Mouse (Mus musculus): ENCODE measurements around the gene Slc28a3. TPM values are rescaled to one million over a fixed set of nuclear protein-coding genes. Genes with fewer than 3 reads are reported as not detected.

Gene Slc28a3
- polyA plus RNA-seq, 1 experiment from 2014 or later: not detected

- Histone ChIP-seq H3K9ac (no peak overlapping the region), H3K27ac (no peak overlapping the region), H3K4me1 (no peaks in the 10 kb centered on the region), H3K27me3 (replicated peaks) (peaks cover 36% of the 10 kb centered on the region), H3K4me2 (no peak overlapping the region), H3K9me3 (replicated peaks) (no peaks in the 10 kb centered on the region), H3K36me3 (no peaks in the 10 kb centered on the region), H3K4me3 (no peak overlapping the region)
- no peak for ATAC-seq
- 36% methylated on average over 7 of the region's 7 CpGs for WGBS (ENCODE audit: insufficient replicate concordance)
Observed at GRCm38 (mm10) chr13:58610059-58610458, 618 bp downstream of the Slc28a3 start.

GRCm38 (mm10) chr13:58601201-58601855, 9.3 kb downstream of the Slc28a3 start:
- Histone ChIP-seq H3K4me1 (peaks cover 7% of the 10 kb centered on the region; the same call in 1 of the 2 replicates), H3K4me3 (no peak overlapping the region), H3K27ac (no peak overlapping the region), H3K4me2 (no peak overlapping the region), H3K9ac (no peak overlapping the region), H3K36me3 (no peaks in the 10 kb centered on the region), H3K9me3 (replicated peaks) (no peaks in the 10 kb centered on the region), H3K27me3 (replicated peaks) (no peaks in the 10 kb centered on the region)
- ATAC-seq: no peak
- WGBS (ENCODE audit: insufficient replicate concordance): 36% methylated on average over 10 of the region's 10 CpGs

GRCm38 (mm10) chr13:58598578-58598977, 12.1 kb downstream of the Slc28a3 start:
- WGBS (ENCODE audit: insufficient replicate concordance): 33% methylated on average over 4 of the region's 4 CpGs
- H3K9ac ChIP-seq: no peak overlapping the region
- H3K4me1 ChIP-seq: peaks cover 7% of the 10 kb centered on the region; the same call in 1 of the 2 replicates
- ATAC-seq: no peak
- H3K4me2 ChIP-seq: no peak overlapping the region
- no peaks in the 10 kb centered on the region for H3K27me3 ChIP-seq (replicated peaks)
- H3K9me3 ChIP-seq (replicated peaks): no peaks in the 10 kb centered on the region
- no peak overlapping the region for H3K27ac ChIP-seq
- H3K4me3 ChIP-seq: no peak overlapping the region
- H3K36me3 ChIP-seq: no peaks in the 10 kb centered on the region

- Histone ChIP-seq H3K4me2 (no peak overlapping the region), H3K36me3 (no peaks in the 10 kb centered on the region), H3K4me1 (peaks cover 7% of the 10 kb centered on the region; the same call in 1 of the 2 replicates), H3K27me3 (replicated peaks) (peaks cover 11% of the 10 kb centered on the region; the same call in 1 of the 2 replicates), H3K9me3 (replicated peaks) (no peaks in the 10 kb centered on the region), H3K9ac (no peak overlapping the region), H3K4me3 (no peak overlapping the region), H3K27ac (no peak overlapping the region)
- no peak for ATAC-seq
- 25% methylated on average over 7 of the region's 7 CpGs for WGBS (ENCODE audit: insufficient replicate concordance)
Observed at GRCm38 (mm10) chr13:58593129-58593528, 17.5 kb downstream of the Slc28a3 start.

GRCm38 (mm10) chr13:58591912-58592311, 18.8 kb downstream of the Slc28a3 start:
- Histone ChIP-seq H3K27ac (no peak overlapping the region), H3K4me3 (no peak overlapping the region), H3K4me1 (peaks cover 7% of the 10 kb centered on the region; the same call in 1 of the 2 replicates), H3K4me2 (no peak overlapping the region), H3K9ac (no peak overlapping the region), H3K27me3 (replicated peaks) (peaks cover 11% of the 10 kb centered on the region; the same call in 1 of the 2 replicates), H3K9me3 (replicated peaks) (no peaks in the 10 kb centered on the region), H3K36me3 (no peaks in the 10 kb centered on the region)
- ATAC-seq: no peak
- 65% methylated on average over 7 of the region's 7 CpGs for WGBS (ENCODE audit: insufficient replicate concordance)

- H3K36me3 ChIP-seq: no peaks in the 10 kb centered on the region
- H3K4me3 ChIP-seq: no peak overlapping the region
- peaks cover 7% of the 10 kb centered on the region; the same call in 1 of the 2 replicates for H3K4me1 ChIP-seq
- H3K9ac ChIP-seq: no peak overlapping the region
- no peak overlapping the region for H3K4me2 ChIP-seq
- H3K27ac ChIP-seq: no peak overlapping the region
- no peak for ATAC-seq
- H3K27me3 ChIP-seq (replicated peaks): peaks cover 11% of the 10 kb centered on the region; the same call in 1 of the 2 replicates
- H3K9me3 ChIP-seq (replicated peaks): no peaks in the 10 kb centered on the region
- 42% methylated on average over 6 of the region's 6 CpGs for WGBS (ENCODE audit: insufficient replicate concordance)
Observed at GRCm38 (mm10) chr13:58590630-58591029, 20.0 kb downstream of the Slc28a3 start.

GRCm38 (mm10) chr13:58589517-58589858, 21.2 kb downstream of the Slc28a3 start:
- H3K27me3 ChIP-seq (replicated peaks): peaks cover 11% of the 10 kb centered on the region; the same call in 1 of the 2 replicates
- no peak overlapping the region; the same call in 1 of the 2 replicates for H3K4me3 ChIP-seq
- ATAC-seq: no peak
- no peak overlapping the region for H3K27ac ChIP-seq
- H3K36me3 ChIP-seq: no peaks in the 10 kb centered on the region
- no peak overlapping the region for H3K9ac ChIP-seq
- 3% methylated on average over 9 of the region's 9 CpGs for WGBS (ENCODE audit: insufficient replicate concordance)
- peak overlapping the region; percentile 46 for H3K4me2 ChIP-seq
- H3K9me3 ChIP-seq (replicated peaks): no peaks in the 10 kb centered on the region
- peaks cover 7% of the 10 kb centered on the region; the same call in 1 of the 2 replicates for H3K4me1 ChIP-seq

- Histone ChIP-seq H3K9ac (no peak overlapping the region), H3K27me3 (replicated peaks) (peaks cover 11% of the 10 kb centered on the region; the same call in 1 of the 2 replicates), H3K9me3 (replicated peaks) (no peaks in the 10 kb centered on the region), H3K36me3 (no peaks in the 10 kb centered on the region), H3K4me2 (peak overlapping the region; percentile 46), H3K27ac (no peak overlapping the region), H3K4me3 (no peak overlapping the region; the same call in 1 of the 2 replicates), H3K4me1 (peaks cover 7% of the 10 kb centered on the region; the same call in 1 of the 2 replicates)
- ATAC-seq: no peak
- WGBS (ENCODE audit: insufficient replicate concordance): 44% methylated on average over 15 of the region's 15 CpGs
Observed at GRCm38 (mm10) chr13:58588655-58589516, 21.8 kb downstream of the Slc28a3 start.

GRCm38 (mm10) chr13:58587962-58588361, 22.7 kb downstream of the Slc28a3 start:
- H3K27ac ChIP-seq: no peak overlapping the region
- peaks cover 7% of the 10 kb centered on the region; the same call in 1 of the 2 replicates for H3K4me1 ChIP-seq
- 69% methylated on average over 7 of the region's 7 CpGs for WGBS (ENCODE audit: insufficient replicate concordance)
- H3K4me2 ChIP-seq: no peak overlapping the region
- H3K9me3 ChIP-seq (replicated peaks): no peaks in the 10 kb centered on the region
- no peaks in the 10 kb centered on the region for H3K36me3 ChIP-seq
- ATAC-seq: no peak
- H3K27me3 ChIP-seq (replicated peaks): peaks cover 6% of the 10 kb centered on the region; the same call in 1 of the 2 replicates
- H3K9ac ChIP-seq: no peak overlapping the region
- H3K4me3 ChIP-seq: no peak overlapping the region

- Histone ChIP-seq H3K4me1 (no peaks in the 10 kb centered on the region), H3K27ac (no peak overlapping the region), H3K4me3 (no peak overlapping the region), H3K36me3 (no peaks in the 10 kb centered on the region), H3K4me2 (no peak overlapping the region), H3K9ac (no peak overlapping the region), H3K9me3 (replicated peaks) (no peaks in the 10 kb centered on the region), H3K27me3 (replicated peaks) (no peaks in the 10 kb centered on the region)
- 79% methylated on average over 9 of the region's 9 CpGs for WGBS (ENCODE audit: insufficient replicate concordance)
- ATAC-seq: no peak
Observed at GRCm38 (mm10) chr13:58566181-58566580, 44.5 kb downstream of the Slc28a3 start.

- Histone ChIP-seq H3K36me3 (no peaks in the 10 kb centered on the region), H3K4me1 (no peaks in the 10 kb centered on the region), H3K27me3 (replicated peaks) (peaks cover 10% of the 10 kb centered on the region; the same call in 1 of the 2 replicates), H3K4me2 (no peak overlapping the region), H3K4me3 (no peak overlapping the region), H3K9ac (no peak overlapping the region), H3K27ac (no peak overlapping the region), H3K9me3 (replicated peaks) (no peaks in the 10 kb centered on the region)
- ATAC-seq: no peak
- WGBS (ENCODE audit: insufficient replicate concordance): 63% methylated on average over 15 of the region's 15 CpGs
Observed at GRCm38 (mm10) chr13:58560497-58561138, 50.1 kb downstream of the Slc28a3 start.

Data from liver, embryonic 12.5 days (tissue).